Mouse (Mus musculus): Measurements from ENCODE around the gene Rptn. TPM values are rescaled to one million over a fixed set of nuclear protein-coding genes. Genes with fewer than 3 reads are reported as not detected.

Rptn gene
- total and polyA plus RNA-seq, 3 experiments: not detected

- no peaks in the 10 kb centered on the region for H3K9me3 ChIP-seq (replicated peaks; ENCODE audit: insufficient read depth, low read length)
- H3K27me3 ChIP-seq (ENCODE audit: control insufficient read depth in 1 of 2, insufficient read depth in 2 of 2, low read length in 2 of 2): no peaks in the 10 kb centered on the region
- H3K9ac ChIP-seq (ENCODE audit: control insufficient read depth, low read depth, low read length, poor library complexity, severe bottlenecking): no peak overlapping the region
- no peaks in the 10 kb centered on the region for H3K4me1 ChIP-seq (ENCODE audit: control insufficient read depth in 1 of 2, insufficient read depth in 2 of 2, low read length in 2 of 2)
- no peaks in the 10 kb centered on the region for H3K79me2 ChIP-seq (ENCODE audit: control insufficient read depth, insufficient read depth, low read length, poor library complexity)
- H3K36me3 ChIP-seq (ENCODE audit: control insufficient read depth in 1 of 2, insufficient read depth in 2 of 2, low read length in 2 of 2): no peaks in the 10 kb centered on the region
- DNase-seq (ENCODE audit: low read depth, low spot score): no peak
- no peak for TF ChIP-seq TCF12 (IDR thresholded peaks at IDR 0.05; ENCODE audit: low read depth, low read length)
- TF ChIP-seq MXI1 (IDR thresholded peaks at IDR 0.05; ENCODE audit: low read depth, low read length): no peak
- no peak for TF ChIP-seq ZMIZ1 (IDR thresholded peaks at IDR 0.05; ENCODE audit: low read depth, low read length)
- TF ChIP-seq HCFC1 (IDR thresholded peaks at IDR 0.05; ENCODE audit: low read depth, low read length): no peak
- no peak for TF ChIP-seq ZNF384 (IDR thresholded peaks at IDR 0.05; ENCODE audit: low read depth, low read length)
- TF ChIP-seq ETS1 (IDR thresholded peaks at IDR 0.05; ENCODE audit: low read depth, low read length): no peak
- TF ChIP-seq MAZ (IDR thresholded peaks at IDR 0.05; ENCODE audit: low read depth, low read length): no peak
- TF ChIP-seq RCOR1 (IDR thresholded peaks at IDR 0.05; ENCODE audit: low read depth, low read length): no peak
- no peak for TF ChIP-seq BHLHE40 (IDR thresholded peaks at IDR 0.05; ENCODE audit: borderline replicate concordance, low read depth, low read length)
- TF ChIP-seq MAX (IDR thresholded peaks at IDR 0.05; ENCODE audit: low read length): no peak
- no peak for TF ChIP-seq NRF1 (IDR thresholded peaks at IDR 0.05; ENCODE audit: insufficient read depth, low read depth, low read length, poor library complexity, severe bottlenecking)
- no peak for TF ChIP-seq MAFK (IDR thresholded peaks at IDR 0.05; ENCODE audit: borderline replicate concordance, low read depth, low read length)
- TF ChIP-seq POLR2A (IDR thresholded peaks at IDR 0.05; ENCODE audit: control insufficient read depth in 1 of 2, insufficient read depth in 1 of 2, low read depth in 1 of 2, low read length in 2 of 2, poor library complexity in 1 of 2): no peak
- H3K27ac ChIP-seq (ENCODE audit: control insufficient read depth, low read depth, low read length): no peak overlapping the region
- no peak overlapping the region for H3K4me3 ChIP-seq (ENCODE audit: control insufficient read depth in 1 of 2, insufficient read depth in 1 of 2, low read depth in 2 of 2, low read length in 2 of 2)
Measured at GRCm38 (mm10) chr3:93431673-93432072, 38.2 kb downstream of the Rptn start.

DNA sequence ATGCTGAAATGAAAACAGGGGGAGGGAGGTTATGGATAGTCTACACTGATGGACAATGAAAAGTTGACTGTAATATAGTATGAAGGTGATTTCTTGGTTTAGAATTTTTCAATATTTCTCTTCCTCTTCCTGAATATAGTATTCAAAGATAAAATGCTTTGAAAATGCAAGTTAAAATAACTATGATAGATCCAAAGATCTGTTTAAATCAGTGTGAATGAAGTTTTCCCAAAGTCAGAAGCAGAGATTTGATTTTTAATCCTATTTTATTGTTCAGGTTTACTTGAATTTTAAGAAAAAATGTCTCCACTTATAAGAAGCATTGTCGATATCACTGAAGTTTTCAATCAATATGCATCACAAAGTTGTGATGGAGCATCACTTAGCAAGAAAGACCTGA is 48.5 kb downstream of the Rptn start, which contains the start of gene Tchh:
Gene Tchh (plus strand): TSS at position 301 of the 400 bp plus-strand sequence.
- no peak within 1 kb of the TSS for H3K27ac ChIP-seq (ENCODE audit: control insufficient read depth, low read depth, low read length)
- H3K9ac ChIP-seq (ENCODE audit: control insufficient read depth, low read depth, low read length, poor library complexity, severe bottlenecking): no peak within 1 kb of the TSS
- no peak for DNase-seq (ENCODE audit: low read depth, low spot score)
- no peaks in the 10 kb centered on the region for H3K36me3 ChIP-seq (ENCODE audit: control insufficient read depth in 1 of 2, insufficient read depth in 2 of 2, low read length in 2 of 2)
- H3K9me3 ChIP-seq (replicated peaks; ENCODE audit: insufficient read depth, low read length): no peaks in the 10 kb centered on the region
- no peaks in the 10 kb centered on the region for H3K79me2 ChIP-seq (ENCODE audit: control insufficient read depth, insufficient read depth, low read length, poor library complexity)
- no peaks in the 10 kb centered on the region for H3K27me3 ChIP-seq (ENCODE audit: control insufficient read depth in 1 of 2, insufficient read depth in 2 of 2, low read length in 2 of 2)
- no peak within 1 kb of the TSS for H3K4me3 ChIP-seq (ENCODE audit: control insufficient read depth in 1 of 2, insufficient read depth in 1 of 2, low read depth in 2 of 2, low read length in 2 of 2)
- no peaks in the 10 kb centered on the region for H3K4me1 ChIP-seq (ENCODE audit: control insufficient read depth in 1 of 2, insufficient read depth in 2 of 2, low read length in 2 of 2)
- TF ChIP-seq MAZ (IDR thresholded peaks at IDR 0.05; ENCODE audit: low read depth, low read length) (no peak), USF1 (IDR thresholded peaks at IDR 0.05; ENCODE audit: low read depth, low read length) (no peak), MAFK (IDR thresholded peaks at IDR 0.05; ENCODE audit: borderline replicate concordance, low read depth, low read length) (no peak), POLR2AphosphoS2 (IDR thresholded peaks at IDR 0.05; ENCODE audit: low read length) (no peak), JUND (IDR thresholded peaks at IDR 0.05; ENCODE audit: low read depth, low read length) (no peak), MYB (IDR thresholded peaks at IDR 0.05; ENCODE audit: low read depth, low read length) (no peak), E2F4 (IDR thresholded peaks at IDR 0.05; ENCODE audit: borderline replicate concordance, low read depth, low read length) (no peak), POLR2A (IDR thresholded peaks at IDR 0.05; ENCODE audit: control insufficient read depth in 1 of 2, insufficient read depth in 1 of 2, low read depth in 1 of 2, low read length in 2 of 2, poor library complexity in 1 of 2) (no peak), CTCF (IDR thresholded peaks at IDR 0.05 in 2 of 3, conservative IDR thresholded peaks at IDR 0.05 in 1 of 3; ENCODE audit: control insufficient read depth in 1 of 3, insufficient read depth in 1 of 3, low read depth in 2 of 3, low read length in 3 of 3, poor library complexity in 1 of 3, severe bottlenecking in 1 of 3) (no peak), ELF1 (IDR thresholded peaks at IDR 0.05; ENCODE audit: low read depth, low read length) (no peak), RAD21 (IDR thresholded peaks at IDR 0.05; ENCODE audit: low read depth, low read length) (no peak), ETS1 (IDR thresholded peaks at IDR 0.05; ENCODE audit: low read depth, low read length) (no peak), ZKSCAN1 (IDR thresholded peaks at IDR 0.05; ENCODE audit: low read depth, low read length) (no peak), SMC3 (IDR thresholded peaks at IDR 0.05; ENCODE audit: low read depth, low read length) (no peak), GATA1 (IDR thresholded peaks at IDR 0.05; ENCODE audit: low read depth, low read length) (no peak)

Measured in MEL (cell line).